Mouse (Mus musculus): ENCODE results near the gene Phka1. TPM values are rescaled to one million over a fixed set of nuclear protein-coding genes. Genes with fewer than 3 reads are reported as not detected.
A peak's percentile ranks its signal among the peaks of the same experiment; 100 is the strongest.

Gene Phka1
- polyA plus RNA-seq, 1 experiment: 8.7 TPM

DNA sequence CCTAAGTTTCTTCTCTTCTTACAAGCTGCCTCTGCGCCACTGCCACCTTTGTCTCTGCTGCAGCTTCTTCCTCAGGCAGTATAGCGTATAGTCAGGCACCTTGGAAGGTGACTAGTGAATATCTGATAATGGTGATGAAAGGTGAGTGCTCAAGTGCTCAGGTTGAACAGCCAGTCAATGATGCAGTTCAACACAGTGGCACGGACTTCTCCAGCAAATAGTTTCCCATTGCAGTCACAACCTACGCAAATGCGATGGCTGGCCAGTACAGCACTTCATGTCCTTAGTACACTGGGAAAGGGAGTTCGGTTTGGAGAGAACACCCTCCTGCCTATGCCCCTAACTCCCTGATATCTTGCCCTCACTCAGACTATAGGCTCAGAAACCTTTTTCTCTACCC is 1.1 kb upstream of the Phka1 start:
- no peaks in the 10 kb centered on the region for H3K27me3 ChIP-seq (ENCODE audit: control insufficient read depth, insufficient read depth, insufficient read length)
- peak overlapping the region; percentile 73 for H3K4me2 ChIP-seq (ENCODE audit: low read depth)
- TF ChIP-seq MYOG (IDR thresholded peaks at IDR 0.05; ENCODE audit: control insufficient read depth in 1 of 3, insufficient read depth in 1 of 3, insufficient read length in 2 of 3, low read depth in 2 of 3): no peak
- no peak for TF ChIP-seq MAX (IDR thresholded peaks at IDR 0.05; ENCODE audit: low read depth)
- no peak for TF ChIP-seq POLR2AphosphoS2 (IDR thresholded peaks at IDR 0.05; ENCODE audit: insufficient read length, low read depth)
- TF ChIP-seq CEBPB (IDR thresholded peaks at IDR 0.05; ENCODE audit: insufficient read depth, poor library complexity, severe bottlenecking): no peak
- no peak for TF ChIP-seq POLR2A (IDR thresholded peaks at IDR 0.05; ENCODE audit: insufficient read length, low read depth)
- no peak for TF ChIP-seq REST (IDR thresholded peaks at IDR 0.05; ENCODE audit: insufficient read depth, insufficient read length)
- TF ChIP-seq E2F4 (IDR thresholded peaks at IDR 0.05; ENCODE audit: insufficient read depth): no peak
- no peak for TF ChIP-seq USF1 (IDR thresholded peaks at IDR 0.05; ENCODE audit: low read depth)
- no peak for TF ChIP-seq SRF (IDR thresholded peaks at IDR 0.05; ENCODE audit: control insufficient read depth, insufficient read length, low read depth)
- TF ChIP-seq MYOD1 (IDR thresholded peaks at IDR 0.05; ENCODE audit: control insufficient read depth in 1 of 3, insufficient read length in 2 of 3, low read depth in 2 of 3): no peak
- TF ChIP-seq TCF12 (IDR thresholded peaks at IDR 0.05; ENCODE audit: insufficient read depth, poor library complexity, severe bottlenecking): no peak
- no peak for TF ChIP-seq TCF3 (IDR thresholded peaks at IDR 0.05; ENCODE audit: insufficient read length, low read depth)
- H3K4me3 ChIP-seq: peak overlapping the region; percentile 41
- H3K79me2 ChIP-seq (ENCODE audit: control insufficient read depth, insufficient read depth): no peaks in the 10 kb centered on the region
- H3K36me3 ChIP-seq (ENCODE audit: control insufficient read depth, insufficient read depth): no peaks in the 10 kb centered on the region
- no peak overlapping the region for H3ac ChIP-seq (ENCODE audit: control insufficient read depth, insufficient read length)

DNA sequence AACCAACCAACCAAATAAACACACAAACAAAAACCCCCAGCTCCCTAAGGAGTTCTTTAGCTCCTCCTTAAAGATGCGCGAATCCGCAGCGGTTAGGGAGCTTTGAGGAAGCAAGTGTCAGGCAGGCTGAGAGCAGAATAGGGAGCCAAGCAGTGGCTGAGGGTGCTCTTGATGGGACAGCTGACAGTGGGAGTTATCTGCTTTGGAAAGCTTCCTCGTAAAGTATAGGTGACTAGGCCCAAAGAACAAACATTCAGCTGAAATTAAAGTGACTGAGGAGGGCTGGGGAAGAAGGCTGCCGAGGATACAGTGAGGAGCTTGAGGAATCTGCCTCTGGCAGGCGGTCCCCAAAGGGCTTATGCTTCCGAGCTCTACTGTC is 516 bp upstream of the Phka1 start:
- Histone ChIP-seq H3K36me3 (ENCODE audit: control insufficient read depth, insufficient read depth) (no peaks in the 10 kb centered on the region), H3K4me3 (peak overlapping the region; percentile 41), H3K4me2 (ENCODE audit: low read depth) (peak overlapping the region; percentile 73), H3ac (ENCODE audit: control insufficient read depth, insufficient read length) (no peak overlapping the region), H3K79me2 (ENCODE audit: control insufficient read depth, insufficient read depth) (no peaks in the 10 kb centered on the region), H3K27me3 (ENCODE audit: control insufficient read depth, insufficient read depth, insufficient read length) (no peaks in the 10 kb centered on the region)
- TF ChIP-seq CEBPB (IDR thresholded peaks at IDR 0.05; ENCODE audit: insufficient read depth, poor library complexity, severe bottlenecking): no peak
- TF ChIP-seq TCF3 (IDR thresholded peaks at IDR 0.05; ENCODE audit: insufficient read length, low read depth): no peak
- no peak for TF ChIP-seq SRF (IDR thresholded peaks at IDR 0.05; ENCODE audit: control insufficient read depth, insufficient read length, low read depth)
- no peak for TF ChIP-seq REST (IDR thresholded peaks at IDR 0.05; ENCODE audit: insufficient read depth, insufficient read length)
- TF ChIP-seq MYOG (IDR thresholded peaks at IDR 0.05; ENCODE audit: control insufficient read depth in 1 of 3, insufficient read depth in 1 of 3, insufficient read length in 2 of 3, low read depth in 2 of 3): no peak
- no peak for TF ChIP-seq E2F4 (IDR thresholded peaks at IDR 0.05; ENCODE audit: insufficient read depth)
- no peak for TF ChIP-seq TCF12 (IDR thresholded peaks at IDR 0.05; ENCODE audit: insufficient read depth, poor library complexity, severe bottlenecking)
- no peak for TF ChIP-seq MAX (IDR thresholded peaks at IDR 0.05; ENCODE audit: low read depth)
- TF ChIP-seq POLR2AphosphoS2 (IDR thresholded peaks at IDR 0.05; ENCODE audit: insufficient read length, low read depth): no peak
- no peak for TF ChIP-seq MYOD1 (IDR thresholded peaks at IDR 0.05; ENCODE audit: control insufficient read depth in 1 of 3, insufficient read length in 2 of 3, low read depth in 2 of 3)
- no peak for TF ChIP-seq POLR2A (IDR thresholded peaks at IDR 0.05; ENCODE audit: insufficient read length, low read depth)
- no peak for TF ChIP-seq USF1 (IDR thresholded peaks at IDR 0.05; ENCODE audit: low read depth)

DNA sequence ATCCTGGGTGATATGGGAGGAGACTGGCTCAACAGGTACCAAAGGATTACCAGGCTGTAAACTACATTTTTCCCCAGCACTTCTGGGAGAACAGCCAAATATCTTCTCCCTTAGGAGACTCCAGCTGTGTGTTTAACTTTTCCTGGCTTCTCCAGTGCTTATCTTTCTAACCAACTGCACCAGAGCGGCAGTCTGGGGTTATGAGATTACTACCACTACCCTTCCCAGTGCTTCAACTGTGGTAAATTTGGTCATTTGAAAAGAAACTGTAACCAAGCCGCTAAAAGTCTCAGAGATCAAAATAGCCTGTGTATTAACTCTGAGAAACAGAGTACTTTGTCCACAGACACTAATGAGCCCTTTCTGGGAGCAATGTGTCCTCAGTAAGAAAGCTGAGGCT is 42.8 kb downstream of the Phka1 start:
- Histone ChIP-seq H3K4me3 (no peak overlapping the region), H3K27me3 (ENCODE audit: control insufficient read depth, insufficient read depth, insufficient read length) (no peaks in the 10 kb centered on the region), H3K36me3 (ENCODE audit: control insufficient read depth, insufficient read depth) (no peaks in the 10 kb centered on the region), H3ac (ENCODE audit: control insufficient read depth, insufficient read length) (no peak overlapping the region), H3K79me2 (ENCODE audit: control insufficient read depth, insufficient read depth) (no peaks in the 10 kb centered on the region), H3K4me2 (ENCODE audit: low read depth) (no peak overlapping the region)
- TF ChIP-seq MAX (IDR thresholded peaks at IDR 0.05; ENCODE audit: low read depth) (no peak), POLR2A (IDR thresholded peaks at IDR 0.05; ENCODE audit: insufficient read length, low read depth) (no peak), POLR2AphosphoS2 (IDR thresholded peaks at IDR 0.05; ENCODE audit: insufficient read length, low read depth) (no peak), USF1 (IDR thresholded peaks at IDR 0.05; ENCODE audit: low read depth) (no peak), MYOG (IDR thresholded peaks at IDR 0.05; ENCODE audit: control insufficient read depth in 1 of 3, insufficient read depth in 1 of 3, insufficient read length in 2 of 3, low read depth in 2 of 3) (no peak), E2F4 (IDR thresholded peaks at IDR 0.05; ENCODE audit: insufficient read depth) (no peak), CEBPB (IDR thresholded peaks at IDR 0.05; ENCODE audit: insufficient read depth, poor library complexity, severe bottlenecking) (no peak), MYOD1 (IDR thresholded peaks at IDR 0.05; ENCODE audit: control insufficient read depth in 1 of 3, insufficient read length in 2 of 3, low read depth in 2 of 3) (no peak), SRF (IDR thresholded peaks at IDR 0.05; ENCODE audit: control insufficient read depth, insufficient read length, low read depth) (no peak), TCF12 (IDR thresholded peaks at IDR 0.05; ENCODE audit: insufficient read depth, poor library complexity, severe bottlenecking) (no peak), REST (IDR thresholded peaks at IDR 0.05; ENCODE audit: insufficient read depth, insufficient read length) (no peak), TCF3 (IDR thresholded peaks at IDR 0.05; ENCODE audit: insufficient read length, low read depth) (no peak)

DNA sequence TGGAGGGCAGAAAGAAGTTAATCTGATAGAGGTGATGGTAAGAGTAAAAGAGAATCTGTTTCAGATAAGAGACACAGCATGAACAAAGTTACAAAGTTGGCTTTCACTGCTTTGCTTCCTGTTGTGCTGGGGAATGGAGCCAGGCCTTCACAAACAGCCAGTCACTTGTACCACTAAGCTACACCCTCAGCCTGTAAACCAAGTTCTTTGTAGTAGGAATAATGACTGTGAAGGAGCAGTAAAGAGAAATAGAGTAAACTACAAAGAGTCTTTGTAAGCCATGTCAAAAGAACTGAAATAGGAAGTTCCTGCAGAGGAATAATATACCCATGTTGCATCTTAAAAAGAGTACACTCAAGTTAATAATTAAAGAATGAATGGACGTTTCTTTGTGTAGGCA is 55.5 kb downstream of the Phka1 start:
- no peaks in the 10 kb centered on the region for H3K79me2 ChIP-seq (ENCODE audit: control insufficient read depth, insufficient read depth)
- H3K4me2 ChIP-seq (ENCODE audit: low read depth): no peak overlapping the region
- no peak overlapping the region for H3ac ChIP-seq (ENCODE audit: control insufficient read depth, insufficient read length)
- TF ChIP-seq REST (IDR thresholded peaks at IDR 0.05; ENCODE audit: insufficient read depth, insufficient read length): no peak
- TF ChIP-seq MYOG (IDR thresholded peaks at IDR 0.05; ENCODE audit: control insufficient read depth in 1 of 3, insufficient read depth in 1 of 3, insufficient read length in 2 of 3, low read depth in 2 of 3): no peak
- TF ChIP-seq CEBPB (IDR thresholded peaks at IDR 0.05; ENCODE audit: insufficient read depth, poor library complexity, severe bottlenecking): no peak
- no peak for TF ChIP-seq E2F4 (IDR thresholded peaks at IDR 0.05; ENCODE audit: insufficient read depth)
- TF ChIP-seq TCF12 (IDR thresholded peaks at IDR 0.05; ENCODE audit: insufficient read depth, poor library complexity, severe bottlenecking): no peak
- no peak for TF ChIP-seq POLR2A (IDR thresholded peaks at IDR 0.05; ENCODE audit: insufficient read length, low read depth)
- no peak for TF ChIP-seq MAX (IDR thresholded peaks at IDR 0.05; ENCODE audit: low read depth)
- TF ChIP-seq POLR2AphosphoS2 (IDR thresholded peaks at IDR 0.05; ENCODE audit: insufficient read length, low read depth): no peak
- TF ChIP-seq SRF (IDR thresholded peaks at IDR 0.05; ENCODE audit: control insufficient read depth, insufficient read length, low read depth): no peak
- TF ChIP-seq USF1 (IDR thresholded peaks at IDR 0.05; ENCODE audit: low read depth): no peak
- no peak for TF ChIP-seq TCF3 (IDR thresholded peaks at IDR 0.05; ENCODE audit: insufficient read length, low read depth)
- TF ChIP-seq MYOD1 (IDR thresholded peaks at IDR 0.05; ENCODE audit: control insufficient read depth in 1 of 3, insufficient read length in 2 of 3, low read depth in 2 of 3): no peak
- H3K4me3 ChIP-seq: no peak overlapping the region
- H3K36me3 ChIP-seq (ENCODE audit: control insufficient read depth, insufficient read depth): no peaks in the 10 kb centered on the region
- no peaks in the 10 kb centered on the region for H3K27me3 ChIP-seq (ENCODE audit: control insufficient read depth, insufficient read depth, insufficient read length)
